Mouse (Mus musculus) left cerebral cortex, adult 8-10 months (tissue): Measurements from ENCODE around the gene Gdf10. TPM values are rescaled to one million over a fixed set of nuclear protein-coding genes. Genes with fewer than 3 reads are reported as not detected.

ENCODE experiments used
- DNase-seq, 2 experiments: peaks; one replicate each; pipeline ENCODE4 v3.0.0; 2022; ENCODE audit warnings: low spot score in 2 of 2
- total RNA-seq, 4 experiments: library from RNA; stranded (reverse); gene quantifications; 2 replicates each; pipeline ENCODE4 v1.2.4; 2022

Gdf10 gene
- 1 to 10 TPM; 2.8 to 3.4 (median 2.9) TPM for total RNA-seq

DNA sequence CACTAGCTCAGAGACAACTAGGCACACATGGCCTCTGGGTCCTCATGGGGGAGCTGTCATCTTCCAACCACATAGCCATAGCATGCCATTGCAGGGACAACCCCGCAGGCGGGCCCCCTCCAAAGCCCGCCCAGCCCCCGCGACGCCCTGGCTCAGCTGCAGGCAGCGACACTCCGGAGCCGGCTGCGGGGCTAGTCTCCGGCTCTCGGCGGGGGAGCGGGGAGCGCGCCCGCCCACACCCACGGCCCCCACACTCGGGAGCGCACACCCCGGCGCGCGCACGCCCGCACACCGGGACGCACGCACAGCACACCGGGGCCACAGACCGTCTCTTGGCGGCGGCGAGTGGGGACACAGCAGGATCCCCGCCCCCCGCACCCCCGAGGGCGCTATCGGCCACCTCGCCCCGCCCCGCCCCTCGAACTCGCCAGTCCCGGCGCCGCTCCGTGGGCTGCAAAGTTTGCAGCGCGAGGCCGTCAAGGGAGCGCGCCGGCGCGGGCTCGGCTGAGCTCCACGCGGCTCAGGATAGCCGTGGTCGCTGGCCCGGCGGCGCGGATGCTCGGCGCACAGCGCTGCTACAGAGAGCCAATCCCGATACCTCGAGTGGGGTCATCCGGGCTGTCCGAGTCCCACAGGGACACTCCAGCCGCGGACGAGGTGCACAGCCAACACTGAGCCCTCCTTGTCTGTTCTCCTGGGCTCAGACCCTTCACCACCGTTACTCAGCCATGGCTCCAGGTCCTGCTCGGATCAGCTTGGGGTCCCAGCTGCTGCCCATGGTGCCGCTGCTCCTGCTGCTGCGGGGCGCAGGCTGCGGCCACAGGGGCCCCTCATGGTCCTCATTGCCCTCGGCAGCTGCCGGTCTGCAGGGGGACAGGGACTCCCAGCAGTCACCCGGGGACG, at the start of gene Gdf10:
Gene Gdf10, plus strand, starts transcription at position 420 of the 903 bp plus-strand sequence.
- DNase-seq = peak; percentile 18 to 29

DNA sequence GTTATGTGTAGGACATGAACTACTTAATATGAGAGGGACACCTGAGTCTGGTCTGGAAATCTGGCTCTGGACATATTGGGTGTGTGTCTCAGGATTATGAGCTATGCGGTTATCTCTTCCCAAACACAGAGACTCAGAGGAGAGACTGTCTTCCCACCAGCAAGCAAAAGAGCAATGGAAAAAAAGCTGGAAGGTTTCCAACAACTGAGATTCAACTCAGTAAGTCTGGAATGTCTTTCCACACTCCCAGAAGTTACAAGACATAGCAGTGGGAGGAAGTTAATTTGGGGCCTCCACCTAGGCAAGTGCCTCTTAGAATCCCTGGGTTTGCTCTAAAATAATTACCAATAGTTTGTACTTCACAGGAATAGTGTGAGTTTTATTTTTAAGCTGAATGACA, 44.6 kb upstream of the Gdf10 start:
- DNase-seq = no peak

DNA sequence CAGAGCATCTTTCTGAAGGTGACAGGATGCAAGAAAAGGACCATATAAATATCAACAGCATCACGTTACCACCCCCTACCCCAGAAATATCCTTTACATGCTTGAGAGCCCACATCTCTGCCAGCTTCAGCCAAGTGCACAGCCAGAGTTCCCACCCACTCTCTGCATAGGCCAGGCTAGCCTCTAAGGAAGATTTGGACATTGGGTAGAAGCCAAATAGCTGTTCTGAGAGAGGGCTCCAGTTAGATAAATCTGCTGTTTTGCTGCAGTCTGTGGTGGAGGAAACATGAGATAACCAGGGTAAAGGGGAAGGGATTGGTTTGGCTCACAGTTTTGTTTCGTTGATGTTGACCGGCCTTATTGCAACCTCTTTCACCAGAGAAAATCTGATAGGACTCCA, 43.2 kb upstream of the Gdf10 start:
- DNase-seq = no peak

DNA sequence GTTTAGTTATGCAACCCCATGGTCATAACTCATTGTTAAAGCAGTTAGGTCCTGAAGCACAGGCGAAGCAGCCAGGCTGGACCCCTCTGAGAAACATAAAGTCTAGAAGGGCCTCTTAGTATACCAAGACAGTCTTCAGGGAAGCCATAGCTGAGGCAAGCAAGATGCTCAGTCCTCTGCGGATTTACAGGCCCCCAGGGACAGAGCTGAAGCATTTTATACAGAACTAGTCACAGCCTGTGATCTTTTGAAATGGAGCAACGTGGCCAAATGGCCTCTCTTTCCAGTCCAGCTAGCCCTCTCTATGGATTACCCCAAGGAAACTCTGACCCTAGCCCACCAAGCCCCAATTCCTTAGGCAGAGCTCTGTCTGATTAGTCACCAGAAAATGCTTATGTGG, 41.9 kb upstream of the Gdf10 start:
- DNase-seq = no peak

DNA sequence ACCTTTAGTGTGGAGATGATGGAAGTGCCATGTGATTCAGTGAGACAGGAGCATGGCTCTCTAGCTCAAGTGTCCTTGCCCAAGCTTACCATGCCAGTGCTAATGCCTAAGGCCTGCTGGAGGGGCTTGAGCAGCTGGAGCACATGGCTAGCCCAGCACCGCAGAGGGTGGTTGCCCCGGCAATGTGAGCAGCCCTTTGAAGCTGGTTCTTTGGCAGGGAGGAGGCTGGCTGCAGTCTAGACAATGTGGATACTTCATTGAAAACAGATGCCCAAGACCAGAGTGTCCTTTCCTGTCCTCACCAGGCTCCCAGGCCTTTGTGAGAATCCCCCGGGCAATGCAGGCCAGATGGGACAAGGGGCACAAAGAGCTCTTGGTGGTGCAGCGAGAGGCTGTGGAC, 40.3 kb upstream of the Gdf10 start:
- DNase-seq = peak in 1 of 2 experiments; percentile 14

DNA sequence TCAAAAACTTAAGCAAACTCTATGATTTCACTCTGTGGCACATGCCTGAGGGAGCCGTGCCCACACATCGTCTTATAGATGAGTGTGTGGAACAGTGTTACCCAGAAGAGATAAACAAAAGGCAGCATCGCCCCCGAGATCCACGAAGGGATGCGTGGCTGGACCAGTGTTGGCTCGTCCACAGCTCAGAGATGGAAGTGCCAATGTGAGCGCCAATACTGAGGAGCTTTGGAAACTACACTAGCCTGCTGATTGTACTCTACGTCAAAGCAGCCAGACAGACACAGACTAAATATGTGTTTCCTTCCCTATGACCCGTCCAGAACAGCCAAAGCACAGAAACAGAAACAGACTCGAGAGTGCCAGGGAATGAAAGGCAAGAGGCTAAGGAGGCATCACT, 37.9 kb upstream of the Gdf10 start:
- DNase-seq = no peak

DNA sequence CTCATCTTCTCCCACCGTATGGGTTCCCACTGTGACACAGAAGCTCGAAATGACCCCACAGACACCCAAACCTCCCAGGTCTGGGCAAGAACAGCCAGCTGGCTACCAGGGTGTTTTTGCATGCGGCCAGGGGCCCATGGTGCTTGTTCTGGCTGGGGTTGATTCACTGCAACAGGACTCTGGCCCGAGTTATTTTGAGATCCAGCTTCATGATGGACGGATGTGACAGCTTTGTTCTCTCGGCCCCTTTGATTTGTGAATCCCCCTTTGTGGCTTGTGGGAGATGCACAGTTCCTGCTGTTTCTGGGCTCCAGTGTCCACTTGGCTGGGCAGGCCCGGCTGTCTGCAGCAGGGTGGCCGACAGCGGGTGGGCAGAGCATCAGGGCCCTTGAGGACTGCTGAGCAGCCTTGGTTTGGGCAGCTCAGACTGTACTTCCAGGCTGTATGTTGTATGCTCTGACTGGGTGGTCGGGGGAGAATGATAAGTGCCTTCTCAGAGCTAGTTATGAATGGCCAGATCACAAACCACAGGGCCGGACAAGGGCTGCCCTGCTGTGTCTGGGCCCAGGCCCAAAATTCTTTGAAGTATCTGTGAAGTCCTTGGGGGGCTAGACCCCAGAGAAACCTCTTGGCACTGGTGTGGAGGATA, 34.9 kb upstream of the Gdf10 start:
- DNase-seq = no peak

DNA sequence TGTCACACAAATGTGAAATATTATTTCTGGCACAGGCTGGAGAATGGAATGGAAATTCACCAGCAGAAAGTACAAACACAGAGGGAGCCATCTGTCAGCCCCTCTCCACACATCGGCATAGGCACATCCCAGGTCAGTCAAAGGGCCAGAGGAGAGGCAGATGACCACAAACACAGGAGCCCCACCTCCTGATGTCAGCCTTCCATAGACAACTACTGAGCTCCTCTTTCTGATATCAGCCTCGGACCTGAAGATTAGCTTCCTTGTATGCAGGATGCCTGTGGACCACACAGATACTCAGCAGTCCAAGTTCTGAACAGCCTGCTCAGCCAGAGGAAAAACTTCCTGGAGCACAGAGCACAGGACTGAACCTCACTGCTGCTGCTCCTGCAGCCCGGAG, 33.4 kb upstream of the Gdf10 start:
- DNase-seq = no peak

DNA sequence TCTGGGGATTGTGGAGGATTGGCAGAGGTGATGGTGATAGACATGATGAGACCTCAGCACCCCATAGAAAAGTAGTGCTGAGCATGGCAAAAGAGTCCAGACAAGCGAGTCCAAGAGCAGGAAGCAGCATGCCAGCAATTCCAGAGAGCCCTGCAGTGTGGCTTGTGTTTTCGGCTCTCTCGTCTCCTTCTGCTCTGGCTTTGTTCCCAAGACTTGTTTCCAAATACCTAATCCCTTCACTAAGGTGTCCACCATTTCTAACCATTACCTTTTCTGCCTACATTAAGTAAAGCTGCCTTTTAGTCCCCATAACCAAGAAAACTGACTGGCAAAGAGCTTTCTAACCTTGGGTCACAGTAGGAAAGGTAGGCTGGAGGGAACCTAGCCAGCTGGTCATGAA, 31.9 kb upstream of the Gdf10 start:
- DNase-seq = no peak

DNA sequence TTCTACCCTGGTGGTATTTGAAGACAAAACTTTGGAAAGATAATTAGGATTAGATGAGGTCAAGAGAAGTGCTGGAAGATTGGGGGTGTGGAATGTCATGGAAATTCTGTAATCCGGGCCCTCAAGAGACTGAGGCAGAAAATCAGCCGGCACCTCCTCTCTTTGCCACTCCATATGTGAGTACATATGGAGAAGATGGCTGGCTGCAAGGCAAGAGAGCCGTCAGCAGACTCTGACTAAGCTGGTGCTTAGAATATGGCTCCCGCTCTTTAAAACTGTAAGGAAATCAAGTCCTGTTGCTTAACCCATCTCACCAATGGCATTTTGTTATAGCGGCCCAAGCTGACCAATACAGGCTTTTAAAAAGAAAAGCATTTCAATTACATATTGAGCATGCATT, 27.6 kb upstream of the Gdf10 start:
- DNase-seq = peak in 1 of 2 experiments; percentile 13

DNA sequence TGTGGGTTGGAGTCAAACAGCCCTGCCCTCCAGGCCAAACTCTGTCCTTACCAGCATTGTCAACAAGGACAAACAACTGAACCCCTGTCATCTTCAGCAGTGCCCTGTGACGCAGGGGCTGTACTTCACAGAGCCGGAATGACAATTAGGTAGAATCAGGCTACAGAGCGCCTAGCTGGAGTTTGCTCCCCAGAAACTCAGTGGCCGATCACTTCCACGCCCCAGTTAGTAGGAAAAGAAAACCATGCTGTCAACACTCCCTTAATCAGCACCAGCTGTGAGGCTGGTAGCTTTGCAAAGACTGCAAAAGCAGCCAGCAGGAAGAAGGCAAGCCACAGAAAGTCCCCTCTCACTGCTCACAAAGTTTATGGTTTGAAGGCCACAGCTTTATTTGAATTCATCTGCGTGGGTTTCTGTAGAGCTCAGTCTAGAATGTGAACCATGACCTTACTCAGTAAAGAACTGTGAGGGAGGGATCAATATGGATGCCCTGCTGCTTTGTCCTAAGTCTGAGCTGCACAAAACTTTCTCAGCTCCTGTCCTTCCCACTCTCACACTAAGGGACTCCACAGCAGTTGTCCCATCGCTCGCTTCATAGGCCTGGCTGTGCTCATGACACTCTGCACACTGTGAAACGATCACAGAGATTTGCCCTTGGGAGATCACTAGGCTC, 26.6 kb upstream of the Gdf10 start:
- DNase-seq = no peak

DNA sequence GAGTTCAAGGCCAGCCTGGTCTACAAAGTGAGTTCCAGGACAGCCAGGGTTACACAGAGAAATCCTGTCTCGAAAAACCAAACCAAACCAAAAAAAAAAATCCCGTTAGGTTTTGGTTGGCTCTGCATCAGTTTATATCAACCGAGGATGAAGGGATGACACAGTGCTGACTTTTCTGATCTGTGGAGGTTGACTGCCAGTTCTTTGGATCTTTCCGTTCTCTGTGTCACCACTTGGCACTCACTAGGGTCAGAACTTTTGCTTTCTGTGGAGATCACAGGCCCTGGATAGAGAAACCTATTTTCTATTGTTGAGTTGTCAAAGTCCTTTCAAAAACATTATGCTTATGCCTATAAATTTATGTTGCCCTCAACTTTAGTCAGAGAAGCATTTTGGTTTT, 20.6 kb upstream of the Gdf10 start:
- DNase-seq = no peak

DNA sequence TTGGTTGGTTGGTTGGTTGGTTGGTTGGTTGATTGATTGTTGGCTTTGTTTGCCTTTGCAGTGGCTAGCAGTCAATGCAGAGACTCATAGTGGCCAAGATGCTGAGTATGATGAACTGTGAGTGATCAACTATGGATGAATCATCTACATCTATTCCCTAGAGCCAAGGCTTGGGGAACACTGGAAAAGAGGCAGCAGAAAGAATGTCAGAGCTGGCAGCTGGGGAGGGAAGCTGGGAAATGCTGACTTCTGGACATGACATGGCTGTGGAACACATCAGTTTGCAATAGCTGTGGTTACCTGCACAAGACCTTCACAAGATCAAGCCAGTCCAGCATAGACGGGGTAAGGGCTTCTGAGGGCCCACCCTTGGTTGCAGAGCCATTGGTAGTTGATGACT, 20.2 kb upstream of the Gdf10 start:
- DNase-seq = no peak

DNA sequence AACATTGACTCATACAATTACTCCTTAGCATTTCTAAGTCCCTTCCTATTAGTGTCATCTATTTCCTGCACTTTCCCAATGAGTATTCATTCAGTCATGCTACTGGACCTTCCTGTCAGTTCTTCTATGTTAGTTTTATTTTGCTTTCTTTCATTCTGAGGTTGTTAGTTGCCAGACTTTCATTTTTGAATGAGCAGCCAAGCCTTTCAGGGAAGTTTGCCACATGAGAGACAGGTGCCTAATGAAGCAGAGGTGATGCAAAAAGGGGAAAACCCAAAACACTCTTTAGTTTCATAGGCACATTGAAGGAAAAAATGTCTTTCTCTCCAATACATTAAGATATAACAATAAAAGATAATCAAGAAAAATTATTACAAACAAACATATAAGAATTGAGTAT, 18.5 kb upstream of the Gdf10 start:
- DNase-seq = no peak

DNA sequence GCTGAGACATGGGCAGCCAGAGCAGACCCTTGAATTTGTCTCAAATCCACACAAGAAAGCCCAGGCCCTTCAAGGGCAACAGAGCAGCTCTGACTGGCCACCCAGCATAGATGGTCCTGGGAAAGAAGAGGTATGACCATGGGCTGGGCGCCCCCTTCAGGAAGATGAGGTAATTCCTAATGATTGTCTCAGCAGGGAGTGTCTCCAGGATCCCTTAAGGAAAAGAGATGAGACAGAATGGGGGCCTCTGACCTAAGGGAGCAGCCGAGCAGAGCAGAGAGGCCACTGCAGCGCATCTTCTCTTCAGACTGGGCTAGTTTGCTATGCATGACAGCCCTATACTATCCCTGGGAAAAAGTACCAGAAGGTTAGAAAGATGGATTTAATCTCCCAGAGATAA, 9.7 kb upstream of the Gdf10 start:
- no peak for DNase-seq

DNA sequence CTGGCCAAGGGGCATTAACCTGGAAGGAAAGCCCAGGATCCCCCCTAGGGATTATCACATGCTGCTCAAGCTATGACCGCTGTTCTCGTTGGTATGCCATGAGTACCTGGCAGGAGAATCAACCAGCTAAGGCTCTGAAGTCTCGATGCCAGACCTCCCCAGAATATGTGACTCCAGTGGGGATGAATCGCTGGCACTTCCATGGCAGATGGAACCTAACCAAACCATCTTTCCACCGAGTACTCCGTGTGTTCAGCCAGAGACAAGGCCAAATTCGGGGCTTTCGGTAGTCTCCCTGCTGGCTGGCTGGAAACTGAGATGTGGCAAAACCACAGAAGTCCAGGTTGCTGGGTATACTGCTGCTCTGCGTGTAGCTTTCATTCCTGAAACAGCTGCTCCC, 9.2 kb upstream of the Gdf10 start:
- DNase-seq = no peak

DNA sequence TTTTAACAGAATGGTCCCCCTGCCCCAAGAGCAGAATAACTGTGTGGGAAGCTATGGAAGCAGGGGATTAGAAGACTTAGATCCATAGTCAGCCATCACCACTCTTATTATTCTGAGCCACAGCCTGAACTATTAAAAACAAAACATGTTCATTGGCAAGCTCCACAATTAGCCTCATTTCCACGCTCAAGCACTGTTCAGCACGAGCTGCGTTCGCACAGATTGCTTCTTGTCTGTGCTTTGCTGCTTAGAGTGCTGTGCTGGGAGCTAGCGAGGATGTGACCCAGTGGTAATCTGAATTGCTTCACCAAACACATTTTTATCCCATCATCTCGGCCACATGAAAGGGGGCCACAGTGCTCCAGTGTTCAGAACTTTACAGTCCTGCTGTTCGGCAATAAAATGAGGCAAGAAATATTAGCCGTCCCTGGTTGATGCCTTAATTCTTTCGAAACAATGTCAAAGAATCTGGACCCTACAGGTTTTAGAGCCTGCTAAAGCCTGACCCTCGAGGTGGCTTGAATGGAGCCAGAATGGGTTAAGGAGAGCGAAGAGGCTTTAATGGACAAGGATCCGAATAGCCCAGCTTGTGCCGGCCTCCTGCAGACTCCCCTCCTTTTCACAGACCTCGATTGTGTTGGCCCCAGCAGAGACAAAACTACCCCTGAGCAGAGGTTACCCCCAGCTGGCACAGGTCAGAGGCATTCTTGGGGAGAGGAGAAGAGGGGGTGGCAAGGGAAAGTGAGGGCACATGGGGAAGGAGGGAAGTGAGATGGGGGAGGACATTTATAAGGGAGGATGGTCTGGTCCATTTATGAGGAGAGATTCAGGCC, 2.4 kb upstream of the Gdf10 start:
- no peak for DNase-seq

DNA sequence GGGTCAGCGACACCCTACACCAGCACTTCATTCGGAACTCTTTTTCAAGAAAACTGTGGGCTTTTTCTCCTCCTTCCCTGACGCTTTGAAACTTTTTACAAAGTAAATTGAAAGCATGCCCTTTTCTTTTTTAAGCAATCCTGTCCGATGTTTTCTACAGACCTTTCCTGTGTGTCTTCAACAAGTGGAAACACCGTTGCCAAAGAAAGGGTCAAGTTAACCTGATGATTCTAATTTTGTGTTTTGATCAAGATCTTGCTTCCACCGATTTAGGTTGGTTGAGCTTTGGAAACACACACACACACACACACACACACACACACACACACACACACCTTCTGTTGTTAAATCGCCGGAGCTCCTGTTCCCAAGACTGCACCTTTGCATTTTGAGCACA, 618 bp upstream of the Gdf10 start:
- DNase-seq = no peak

DNA sequence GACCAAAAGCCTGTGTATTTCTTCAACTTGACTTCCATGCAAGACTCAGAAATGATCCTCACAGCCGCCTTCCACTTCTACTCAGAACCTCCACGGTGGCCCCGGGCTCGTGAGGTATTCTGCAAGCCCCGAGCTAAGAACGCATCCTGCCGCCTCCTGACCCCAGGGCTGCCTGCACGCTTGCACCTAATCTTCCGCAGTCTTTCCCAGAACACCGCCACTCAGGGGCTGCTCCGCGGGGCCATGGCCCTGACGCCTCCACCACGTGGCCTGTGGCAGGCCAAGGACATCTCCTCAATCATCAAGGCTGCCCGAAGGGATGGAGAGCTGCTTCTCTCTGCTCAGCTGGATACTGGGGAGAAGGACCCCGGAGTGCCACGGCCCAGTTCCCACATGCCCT, 8.5 kb downstream of the Gdf10 start:
- no peak for DNase-seq

DNA sequence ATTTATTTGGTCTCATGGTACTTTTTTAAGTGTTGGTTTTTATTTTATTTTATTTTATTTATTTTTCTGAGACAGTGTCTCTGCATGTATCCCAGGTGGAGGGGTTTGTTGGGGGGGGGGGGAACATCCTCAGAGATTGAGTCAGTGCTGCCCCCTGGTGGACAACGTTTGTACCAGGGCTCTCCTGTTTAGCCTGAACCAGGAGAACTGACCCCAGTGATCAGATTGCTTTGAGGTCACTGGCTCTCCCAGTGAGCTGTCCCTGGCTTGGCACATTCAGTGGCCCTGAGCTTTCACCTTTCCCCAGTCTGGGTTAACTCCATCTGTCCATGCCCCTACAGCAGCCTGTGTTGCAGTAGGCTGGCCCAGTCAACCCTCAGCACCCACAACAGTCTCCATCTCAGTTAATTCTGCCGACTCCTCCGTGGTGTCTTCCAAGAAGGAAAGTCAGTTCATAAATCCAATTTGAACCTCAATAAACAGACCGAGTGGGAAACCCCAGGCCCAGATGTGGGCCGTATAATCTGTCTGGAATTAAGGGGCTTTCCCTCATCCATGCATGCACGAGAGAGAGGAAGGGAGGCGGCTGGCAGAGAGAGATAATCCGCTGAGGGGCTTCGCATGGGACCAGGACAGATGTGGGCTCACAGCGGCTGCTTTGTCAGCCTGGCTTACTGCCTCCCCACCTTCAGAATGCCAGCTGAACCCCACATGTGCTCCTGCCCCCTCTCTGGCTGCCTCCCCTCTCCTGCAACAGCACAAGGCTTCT, 9.7 kb downstream of the Gdf10 start:
- DNase-seq = peak in 1 of 2 experiments; percentile 30
